Mouse (Mus musculus) liver, embryonic 14.5 days (tissue): ENCODE measurements around the gene Btc. TPM values are rescaled to one million over a fixed set of nuclear protein-coding genes. Genes with fewer than 3 reads are reported as not detected.

Experiments
- ATAC-seq: fragments of 200-750 bp; cut with Nextera tagmentation; 2 replicates; pipeline ENCODE4 v1.8.0; 2017; ENCODE audit warnings: moderate number of reproducible peaks, mild to moderate bottlenecking, moderate library complexity; ENCODE audit not compliant: insufficient read depth
- DNase-seq, 3 experiments: peaks; one replicate each; pipeline ENCODE4 v3.0.0-alpha.2; 2012 to 2013; ENCODE audit warnings: low read depth in 3 of 3, low spot score in 3 of 3
- H3K27ac ChIP-seq: fragments of 300-500 bp; sonication (generic); 2 replicates; pipeline ENCODE4 v1.5.1; 2014; ENCODE audit warnings: moderate library complexity, mild to moderate bottlenecking, control low read depth, inconsistent platforms
- H3K27me3 ChIP-seq: fragments of 300-500 bp; sonication (generic); 2 replicates; pipeline ENCODE4 v1.6.1; 2014; ENCODE audit warnings: mild to moderate bottlenecking, low read length, moderate library complexity; ENCODE audit not compliant: control insufficient read depth, insufficient read depth
- H3K36me3 ChIP-seq: fragments of 300-500 bp; sonication (generic); replicated peaks from 2 replicates; pipeline ENCODE4 v1.6.1; 2014; ENCODE audit warnings: low read depth; ENCODE audit not compliant: control insufficient read depth, insufficient read depth
- H3K4me1 ChIP-seq, 2 experiments: fragments of 200-500 bp in 1 of 2; fragments of 300-500 bp in 1 of 2; sonication (generic) in 1 of 2; replicated peaks; 2 replicates each; pipeline ENCODE4 v1.6.1; 2012 to 2014; ENCODE audit warnings: antibody characterized with exemption in 1 of 2, inconsistent platforms in 1 of 2, low read length in 1 of 2; ENCODE audit not compliant: control insufficient read depth in 2 of 2, insufficient read depth in 2 of 2
- H3K4me2 ChIP-seq: fragments of 300-500 bp; sonication (generic); 2 replicates; pipeline ENCODE4 v1.6.1; 2014; ENCODE audit warnings: low read depth, mild to moderate bottlenecking, control low read depth, moderate library complexity
- H3K4me3 ChIP-seq, 2 experiments: fragments of 200-500 bp in 1 of 2; fragments of 300-500 bp in 1 of 2; sonication (generic) in 1 of 2; 2 replicates each; pipeline ENCODE4 v1.5.1; 2012 to 2014; ENCODE audit warnings: low read depth in 2 of 2, low read length in 2 of 2, mild to moderate bottlenecking in 2 of 2, control low read depth in 1 of 2, inconsistent platforms in 1 of 2, moderate library complexity in 1 of 2; ENCODE audit not compliant: insufficient read depth in 1 of 2
- H3K9ac ChIP-seq: fragments of 300-500 bp; sonication (generic); replicated peaks from 2 replicates; pipeline ENCODE4 v1.6.1; 2014; ENCODE audit warnings: mild to moderate bottlenecking, control low read depth, moderate library complexity
- H3K9me3 ChIP-seq: fragments of 300-500 bp; sonication (generic); 2 replicates; pipeline ENCODE4 v1.6.1; 2016; ENCODE audit warnings: low read length, mixed read lengths; ENCODE audit not compliant: control insufficient read depth
- CTCF ChIP-seq: IDR thresholded peaks from 2 replicates; pipeline ENCODE4 v1.5.1; 2016; ENCODE audit warnings: antibody characterized with exemption, low read depth, control low read depth
- EP300 ChIP-seq: IDR thresholded peaks from 2 replicates; pipeline ENCODE4 v1.6.1; 2016; ENCODE audit warnings: antibody characterized with exemption, low read depth
- WGBS: fragments of 180-500 bp; shearing (Covaris S2); extraction: QIAGEN DNeasy Blood & Tissue Kit; methylation state at CpG from one replicate; pipeline ENCODE4 v1.1.7; 2014; ENCODE audit not compliant: insufficient replicate concordance; 5-methylcytosine and 5-hydroxymethylcytosine counted together
- polyA plus RNA-seq, 2 experiments: library from polyadenylated mRNA; depleted of rRNA in 1 of 2; stranded (reverse) in 1 of 2; unstranded in 1 of 2; fragments of >200 nt; fragmentation: Nextera tagmentation in 1 of 2; extraction: Ambion mirVana in 1 of 2; gene quantifications; 2 replicates each; pipeline versions ENCODE4 v1.2.1 to v1.2.3; 2012 to 2014

The Btc gene
- polyA plus RNA-seq, 2 experiments: 0.23 to 0.38 TPM

GRCm38 (mm10) chr5:91307907-91308306 is 94.9 kb downstream of the Btc start:
- Histone ChIP-seq H3K4me1 (no peaks in the 10 kb centered on the region), H3K27me3 (no peaks in the 10 kb centered on the region), H3K9me3 (no peaks in the 10 kb centered on the region), H3K9ac (no peak overlapping the region), H3K4me2 (no peak overlapping the region), H3K36me3 (no peaks in the 10 kb centered on the region), H3K4me3 (no peak overlapping the region), H3K27ac (no peak overlapping the region)
- 8% methylated on average over 1 of the region's 1 CpGs for WGBS
- no peak for DNase-seq
- TF ChIP-seq CTCF: peak; percentile 55
- no peak for TF ChIP-seq EP300
- ATAC-seq: no peak

Other genes starting within 250 kb of the Btc start
- 0.30 and 0.39 TPM in 2 replicates for gene Parm1, start 114.6 kb upstream of the Btc start, polyA plus RNA-seq (2012; rRNA removed)
- 0.39 and 0.46 TPM in 2 replicates for gene Parm1, start 114.6 kb upstream of the Btc start, polyA plus RNA-seq (2014; fragmentation: Nextera tagmentation; extraction: Ambion mirVana)